ENCODE assay signal across 8 mouse cellular contexts in the genomic region with DNA sequence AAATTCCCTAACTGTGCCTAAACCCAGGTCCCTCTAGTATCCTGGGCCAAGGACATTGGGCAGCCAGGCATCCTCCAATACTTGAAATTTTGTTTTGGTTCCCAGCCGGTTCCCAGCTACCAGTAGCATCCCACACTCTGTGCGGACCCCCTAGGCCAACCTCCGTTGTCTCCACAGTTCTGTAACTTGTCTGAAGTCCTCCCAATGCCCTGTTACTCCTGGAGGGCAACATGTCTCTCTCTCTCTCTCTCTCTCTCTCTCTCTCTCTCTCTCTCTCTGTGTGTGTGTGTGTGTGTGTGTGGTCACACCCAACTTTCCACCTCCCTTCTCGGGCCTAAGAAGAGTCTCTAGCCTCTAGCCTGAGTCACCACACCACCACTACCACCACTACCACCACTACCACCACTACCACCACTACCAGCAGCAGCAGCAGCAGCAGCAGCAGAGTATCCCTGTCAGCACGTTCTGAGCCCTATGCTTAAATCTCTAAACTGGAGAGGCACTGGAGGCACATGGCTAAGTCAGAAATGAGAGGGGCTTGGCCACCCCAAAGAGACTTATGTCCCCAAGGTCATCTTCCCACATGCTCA. TPM values are rescaled to one million over a fixed set of nuclear protein-coding genes. Genes with fewer than 3 reads are reported as not detected.
DNase-seq lines count a peak whose midpoint lies in the region; ATAC-seq lines count a peak whose summit lies in the region.

No protein-coding gene starts in this region.

- H3K9ac ChIP-seq in heart, embryonic 11.5 days (ENCODE audit: low read depth, low read length), result peak overlapping the region; percentile 94
- H3K9ac ChIP-seq in forebrain, embryonic 14.5 days (ENCODE audit: low read length), result peak overlapping the region; percentile 67; the same call in 1 of the 2 replicates
- peak overlapping the region; percentile 51; the same call in 1 of the 2 replicates for H3K9ac ChIP-seq in liver, embryonic 15.5 days

- intact Hi-C loops in heart, postnatal 14 days (cut with DNase I), result loop anchor here (2.0 kb wide), 1 partner anchor 20 kb away; a partner anchor contains a TSS
- intact Hi-C loops in gastrocnemius, postnatal 14 days (cut with DNase I; ENCODE audit: low total_unique reads), result no loop called here

- peaks cover 24% of the 10 kb centered on the region for H3K4me1 ChIP-seq in heart, embryonic 11.5 days (ENCODE audit: control insufficient read depth, insufficient read depth, low read length)
- H3K4me1 ChIP-seq in forebrain, embryonic 14.5 days (ENCODE audit: control insufficient read depth, insufficient read depth, low read length), result peaks cover 12% of the 10 kb centered on the region
- H3K4me1 ChIP-seq in liver, embryonic 15.5 days (replicated peaks), result peaks cover 47% of the 10 kb centered on the region

- no peaks in the 10 kb centered on the region for H3K9me3 ChIP-seq in heart, embryonic 11.5 days (replicated peaks; ENCODE audit: control insufficient read depth, low read length)
- no peaks in the 10 kb centered on the region for H3K9me3 ChIP-seq in forebrain, embryonic 14.5 days (replicated peaks; ENCODE audit: control insufficient read depth, low read length)
- no peaks in the 10 kb centered on the region for H3K9me3 ChIP-seq in liver, embryonic 15.5 days (replicated peaks)

- ATAC-seq in heart, embryonic 11.5 days (replicated peaks; ENCODE audit: insufficient number of reproducible peaks, low FRiP score, low TSS enrichment), result 0 out of 2 replicates have a peak, but pooled peaks have one; percentile 3
- no peak for ATAC-seq in forebrain, embryonic 14.5 days
- no peak for ATAC-seq in liver, embryonic 15.5 days (ENCODE audit: insufficient read depth)

- WGBS in heart, embryonic 11.5 days (ENCODE audit: insufficient replicate concordance), result 17% methylated on average over 5 of the region's 5 CpGs
- WGBS in forebrain, embryonic 14.5 days, result 24% methylated on average over 5 of the region's 5 CpGs
- 29% methylated on average over 5 of the region's 5 CpGs for WGBS in liver, embryonic 15.5 days (ENCODE audit: insufficient replicate concordance)

- H3K27ac ChIP-seq in heart, embryonic 11.5 days (ENCODE audit: low read depth, low read length), result peak overlapping the region; percentile 99
- H3K27ac ChIP-seq in forebrain, embryonic 14.5 days (ENCODE audit: low read depth, low read length), result peak overlapping the region; percentile 80; the same call in 1 of the 2 replicates
- peak overlapping the region; percentile 81 for H3K27ac ChIP-seq in liver, embryonic 15.5 days (replicated peaks)

- H3K27me3 ChIP-seq in heart, embryonic 11.5 days (ENCODE audit: control insufficient read depth, insufficient read depth, low read length), result 0 out of 2 replicates have a peak, but pooled peaks cover 3% of the 10 kb centered on the region
- H3K27me3 ChIP-seq in forebrain, embryonic 14.5 days (replicated peaks; ENCODE audit: control insufficient read depth, insufficient read depth, low read length), result peaks cover 8% of the 10 kb centered on the region; the same call in 1 of the 2 replicates
- H3K27me3 ChIP-seq in liver, embryonic 15.5 days, result peaks cover 65% of the 10 kb centered on the region

- peak overlapping the region; percentile 63 for H3K4me3 ChIP-seq in heart, embryonic 11.5 days (ENCODE audit: low read depth, low read length)
- H3K4me3 ChIP-seq in forebrain, embryonic 14.5 days (ENCODE audit: low read depth, low read length), result peak overlapping the region; percentile 33; the same call in 1 of the 2 replicates
- H3K4me3 ChIP-seq in liver, embryonic 15.5 days (replicated peaks), result peak overlapping the region; percentile 55

- DNase-seq in heart, postnatal 14 days, result no peak
- peak; percentile 88 for DNase-seq in 416B (ENCODE audit: low read depth)
- no peak for DNase-seq in forebrain, embryonic 14.5 days (ENCODE audit: low spot score)
- no peak for DNase-seq in thymus, postnatal 14 days
- no peak for DNase-seq in left cerebral cortex, adult 9 months (ENCODE audit: low spot score in 2 of 2)
- no peak for DNase-seq in gastrocnemius, postnatal 14 days

- peak overlapping the region; percentile 87 for H3K4me2 ChIP-seq in heart, embryonic 11.5 days
- H3K4me2 ChIP-seq in forebrain, embryonic 14.5 days (ENCODE audit: low read length), result peak overlapping the region; percentile 67
- peak overlapping the region; percentile 64 for H3K4me2 ChIP-seq in liver, embryonic 15.5 days

- H3K36me3 ChIP-seq in heart, embryonic 11.5 days (ENCODE audit: control insufficient read depth, insufficient read depth, low read length), result no peaks in the 10 kb centered on the region
- no peaks in the 10 kb centered on the region for H3K36me3 ChIP-seq in forebrain, embryonic 14.5 days (ENCODE audit: control insufficient read depth, insufficient read depth, low read length)
- H3K36me3 ChIP-seq in liver, embryonic 15.5 days (replicated peaks), result no peaks in the 10 kb centered on the region

RNA-seq across cellular contexts. Expression of a gene that starts 1.1 kb away (rescaled TPM):
- polyA plus RNA-seq in heart, embryonic 11.5 days (2014; fragmentation: Nextera tagmentation; extraction: Ambion mirVana), result 10.8 and 12.4 TPM in 2 replicates
- total RNA-seq in heart, postnatal 14 days (2021), result 1 to 10 TPM; 6.9 to 8.0 TPM
- polyA plus RNA-seq in forebrain, embryonic 14.5 days (2014; fragmentation: Nextera tagmentation; extraction: Ambion mirVana), result 4.7 and 4.8 TPM in 2 replicates
- polyA plus RNA-seq in liver, embryonic 15.5 days (2015; fragmentation: Nextera tagmentation; extraction: Ambion mirVana), result 12.1 and 17.9 TPM in 2 replicates
- 10 to 100 TPM; 13.0 to 16.5 TPM for total RNA-seq in gastrocnemius, postnatal 14 days (2021)

RNA-seq across cellular contexts. Expression of a gene that starts 11.2 kb away (rescaled TPM):
- 11.1 and 12.2 TPM in 2 replicates for polyA plus RNA-seq in heart, embryonic 11.5 days (2014; fragmentation: Nextera tagmentation; extraction: Ambion mirVana)
- total RNA-seq in heart, postnatal 14 days (2021), result 10 to 100 TPM; 14.2 to 15.3 TPM
- polyA plus RNA-seq in forebrain, embryonic 14.5 days (2014; fragmentation: Nextera tagmentation; extraction: Ambion mirVana), result 15.6 and 17.5 TPM in 2 replicates
- 5.0 and 5.3 TPM in 2 replicates for polyA plus RNA-seq in liver, embryonic 15.5 days (2015; fragmentation: Nextera tagmentation; extraction: Ambion mirVana)
- 10 to 100 TPM; 14.5 to 15.2 TPM for total RNA-seq in gastrocnemius, postnatal 14 days (2021)

RNA-seq across cellular contexts. Expression of a gene that starts 15.0 kb away (rescaled TPM):
- 76.0 and 87.2 TPM in 2 replicates for polyA plus RNA-seq in heart, embryonic 11.5 days (2014; fragmentation: Nextera tagmentation; extraction: Ambion mirVana)
- 10 to 100 TPM; 72.4 to 80.1 TPM for total RNA-seq in heart, postnatal 14 days (2021)
- 197 and 214 TPM in 2 replicates for polyA plus RNA-seq in forebrain, embryonic 14.5 days (2014; fragmentation: Nextera tagmentation; extraction: Ambion mirVana)
- 29.6 and 30.2 TPM in 2 replicates for polyA plus RNA-seq in liver, embryonic 15.5 days (2015; fragmentation: Nextera tagmentation; extraction: Ambion mirVana)
- 10 to 100 TPM; 48.2 to 50.5 TPM for total RNA-seq in gastrocnemius, postnatal 14 days (2021)

RNA-seq across cellular contexts. Expression of a gene that starts 19.8 kb away (rescaled TPM):
- polyA plus RNA-seq in heart, embryonic 11.5 days (2014; fragmentation: Nextera tagmentation; extraction: Ambion mirVana), result 4.5 and 6.9 TPM in 2 replicates
- total RNA-seq in heart, postnatal 14 days (2021), result 1 to 10 TPM; 1.1 to 1.3 TPM
- polyA plus RNA-seq in forebrain, embryonic 14.5 days (2014; fragmentation: Nextera tagmentation; extraction: Ambion mirVana), result 20.6 and 23.9 TPM in 2 replicates
- 0.35 and 0.59 TPM in 2 replicates for polyA plus RNA-seq in liver, embryonic 15.5 days (2015; fragmentation: Nextera tagmentation; extraction: Ambion mirVana)
- 1 to 10 TPM; 1.2 to 2.0 TPM for total RNA-seq in gastrocnemius, postnatal 14 days (2021)

RNA-seq across cellular contexts. Expression of a gene that starts 19.8 kb away (rescaled TPM):
- 0.14 and 0.27 TPM in 2 replicates for polyA plus RNA-seq in heart, embryonic 11.5 days (2014; fragmentation: Nextera tagmentation; extraction: Ambion mirVana)
- total RNA-seq in heart, postnatal 14 days (2021), result under 1 TPM in 1 of 2 experiments, not detected in 1; 0.26 TPM
- polyA plus RNA-seq in forebrain, embryonic 14.5 days (2014; fragmentation: Nextera tagmentation; extraction: Ambion mirVana), result 5.8 and 7.5 TPM in 2 replicates
- 0.10 and 0.17 TPM in 2 replicates for polyA plus RNA-seq in liver, embryonic 15.5 days (2015; fragmentation: Nextera tagmentation; extraction: Ambion mirVana)
- total RNA-seq in gastrocnemius, postnatal 14 days (2021), result not detected
